Mouse (Mus musculus) cerebellum, adult 9-11 months (tissue): Measurements from ENCODE around the gene Mst1.
A peak's percentile ranks its signal among the peaks of the same experiment; 100 is the strongest.

Experiments used
- DNase-seq: peaks from one replicate; pipeline ENCODE4 v3.0.0; 2022

Gene Mst1

DNA sequence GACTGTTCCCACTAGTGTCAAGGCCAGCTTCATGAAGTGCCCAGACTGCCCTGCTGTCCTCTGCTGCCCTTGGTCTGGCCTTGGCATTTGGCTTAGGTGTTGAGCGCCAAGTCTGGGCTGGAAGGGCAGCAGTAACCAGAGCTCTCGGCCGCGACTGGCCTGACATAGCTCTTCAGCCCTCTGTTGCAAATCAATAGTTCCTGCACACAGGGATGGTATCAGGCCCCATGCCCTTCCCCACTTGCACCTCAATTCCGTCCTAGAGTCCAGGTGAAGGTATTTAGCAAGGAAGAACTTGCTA, 23.0 kb upstream of the Mst1 start:
- DNase-seq: no peak

DNA sequence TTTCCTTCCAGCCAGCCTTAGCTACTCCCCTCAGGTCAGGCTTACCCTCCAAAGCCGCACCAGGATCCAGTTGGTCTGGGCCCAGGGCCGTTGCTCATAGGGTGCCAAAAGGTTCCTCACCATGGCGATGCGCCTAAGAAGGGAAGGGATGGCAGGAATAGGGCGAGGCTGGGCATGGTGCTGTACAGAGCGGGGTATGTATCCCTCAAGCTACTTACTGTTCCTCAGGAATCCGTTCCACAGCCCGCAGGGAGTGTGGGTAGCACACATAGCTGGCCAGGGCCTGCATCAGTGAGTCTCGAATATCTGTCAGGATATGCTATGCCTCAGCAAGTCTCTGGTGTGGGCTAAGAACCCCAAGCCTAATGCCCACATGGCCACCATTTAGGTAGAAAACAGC, 21.9 kb upstream of the Mst1 start:
- no peak for DNase-seq

GRCm38 (mm10) chr9:108062142-108062541, 18.1 kb upstream of the Mst1 start:
- DNase-seq: peak; percentile 40

DNA sequence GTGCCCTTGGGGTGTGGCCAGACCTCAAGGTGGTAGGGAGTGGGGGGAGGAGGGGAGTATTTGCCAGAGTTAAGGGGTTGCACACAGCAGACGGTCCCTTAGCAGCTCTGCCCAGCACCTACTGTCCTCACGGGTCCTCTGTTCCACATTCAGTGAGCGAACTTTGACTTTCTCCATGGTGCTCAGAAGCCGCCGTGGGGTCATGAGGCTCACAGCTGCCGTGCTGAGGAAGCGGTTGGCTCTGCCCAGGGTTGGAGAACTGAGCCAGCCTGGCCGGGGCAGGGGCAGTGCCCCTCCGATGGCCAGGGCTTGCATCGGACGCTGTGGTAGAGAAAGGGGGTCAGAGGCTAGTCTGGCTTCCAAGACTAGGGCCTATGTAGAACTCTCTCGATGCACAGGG, 16.9 kb upstream of the Mst1 start:
- DNase-seq: no peak

DNA sequence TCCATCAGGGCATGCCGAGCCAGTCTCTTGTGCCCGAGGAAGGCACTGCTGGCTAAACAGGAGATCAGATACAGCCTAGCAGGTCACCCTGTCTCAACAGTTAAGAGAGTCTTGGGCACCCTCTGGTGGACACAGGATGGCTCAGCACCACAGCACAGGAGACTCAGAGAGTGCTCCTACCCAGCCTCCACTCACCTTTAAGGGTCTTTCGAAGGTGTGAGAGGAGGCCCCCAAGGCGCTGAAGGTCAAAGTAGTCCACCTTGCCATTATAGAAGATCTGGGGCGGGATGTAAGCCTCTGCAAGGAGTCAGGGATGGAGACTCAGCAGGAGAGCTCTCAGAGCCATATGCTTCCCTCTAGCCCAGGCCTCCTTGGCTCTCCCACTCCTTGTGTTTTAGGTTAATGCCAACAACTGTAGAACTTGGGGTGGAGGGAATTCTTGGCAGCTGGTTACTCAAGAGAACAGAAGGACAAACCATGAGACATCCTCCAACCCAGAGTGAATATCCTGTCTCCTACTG, 14.7 kb upstream of the Mst1 start:
- DNase-seq: peak; percentile 89

DNA sequence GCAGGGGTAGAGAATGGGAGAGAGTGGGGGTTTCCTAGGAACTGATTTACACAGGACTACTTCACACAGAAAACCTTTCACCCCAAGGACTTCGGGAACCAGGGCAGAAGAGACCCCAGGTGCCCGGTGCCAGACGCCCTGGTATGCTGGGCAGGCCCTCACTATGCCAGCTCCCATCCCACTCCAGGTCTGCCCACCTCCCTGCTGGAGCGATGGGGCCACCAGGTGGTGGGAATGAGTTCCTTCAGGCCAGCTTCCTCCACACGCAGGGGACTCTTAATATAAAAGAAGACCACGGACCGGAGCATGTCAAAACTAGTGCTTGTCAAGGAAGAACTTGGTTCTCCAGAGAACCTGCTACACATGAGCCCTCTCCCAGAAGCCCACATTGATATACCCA, 13.0 kb upstream of the Mst1 start:
- peak; percentile 64 for DNase-seq

- peak; percentile 89 for DNase-seq
These were observed 12.3 kb upstream of the Mst1 start for GRCm38 (mm10) chr9:108067900-108068299.

DNA sequence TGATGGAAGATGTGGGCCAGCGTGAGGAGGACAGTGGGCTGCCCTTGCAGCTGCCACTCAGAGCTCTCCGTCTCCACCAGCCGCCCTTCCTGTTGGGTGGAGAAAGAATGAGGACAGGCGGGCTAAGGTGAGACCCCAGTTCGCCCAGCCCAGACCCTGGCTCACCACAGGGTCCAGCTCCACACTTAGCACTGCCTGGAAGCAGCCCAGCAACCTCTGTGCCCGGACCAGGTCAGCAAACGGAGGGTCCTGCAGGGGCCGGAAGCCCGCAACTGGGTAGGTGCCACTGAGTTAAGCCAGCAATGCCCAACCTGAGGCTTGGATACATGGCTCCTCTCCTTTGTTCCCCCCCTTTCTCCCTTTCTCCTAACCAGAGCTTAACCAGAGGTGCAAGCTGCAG, 11.2 kb upstream of the Mst1 start:
- peak; percentile 67 for DNase-seq

DNA sequence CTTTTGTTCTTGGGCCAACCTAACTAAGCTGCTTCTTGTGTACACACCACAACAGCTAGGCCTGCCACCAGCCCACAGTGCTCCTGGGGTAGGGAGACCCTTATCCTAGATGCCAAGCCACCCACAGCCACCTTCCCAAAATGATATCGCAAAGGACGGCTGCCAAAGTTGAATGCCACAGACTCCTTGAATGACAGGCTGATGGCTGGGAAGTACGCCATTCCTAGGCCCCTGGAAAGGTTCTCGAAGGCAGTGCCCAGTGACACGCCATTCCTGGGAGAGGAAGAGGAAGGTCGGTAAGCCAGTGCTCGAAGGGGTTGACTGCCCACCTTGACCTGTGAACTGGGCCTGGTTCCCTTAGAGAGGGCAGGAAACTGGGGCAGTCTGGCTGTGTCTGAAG, 10.7 kb upstream of the Mst1 start:
- DNase-seq: peak; percentile 58

GRCm38 (mm10) chr9:108071801-108072200, 8.4 kb upstream of the Mst1 start:
- DNase-seq: no peak

- peak; percentile 81 for DNase-seq
These were observed 7.7 kb upstream of the Mst1 start for GRCm38 (mm10) chr9:108072481-108072924.

DNA sequence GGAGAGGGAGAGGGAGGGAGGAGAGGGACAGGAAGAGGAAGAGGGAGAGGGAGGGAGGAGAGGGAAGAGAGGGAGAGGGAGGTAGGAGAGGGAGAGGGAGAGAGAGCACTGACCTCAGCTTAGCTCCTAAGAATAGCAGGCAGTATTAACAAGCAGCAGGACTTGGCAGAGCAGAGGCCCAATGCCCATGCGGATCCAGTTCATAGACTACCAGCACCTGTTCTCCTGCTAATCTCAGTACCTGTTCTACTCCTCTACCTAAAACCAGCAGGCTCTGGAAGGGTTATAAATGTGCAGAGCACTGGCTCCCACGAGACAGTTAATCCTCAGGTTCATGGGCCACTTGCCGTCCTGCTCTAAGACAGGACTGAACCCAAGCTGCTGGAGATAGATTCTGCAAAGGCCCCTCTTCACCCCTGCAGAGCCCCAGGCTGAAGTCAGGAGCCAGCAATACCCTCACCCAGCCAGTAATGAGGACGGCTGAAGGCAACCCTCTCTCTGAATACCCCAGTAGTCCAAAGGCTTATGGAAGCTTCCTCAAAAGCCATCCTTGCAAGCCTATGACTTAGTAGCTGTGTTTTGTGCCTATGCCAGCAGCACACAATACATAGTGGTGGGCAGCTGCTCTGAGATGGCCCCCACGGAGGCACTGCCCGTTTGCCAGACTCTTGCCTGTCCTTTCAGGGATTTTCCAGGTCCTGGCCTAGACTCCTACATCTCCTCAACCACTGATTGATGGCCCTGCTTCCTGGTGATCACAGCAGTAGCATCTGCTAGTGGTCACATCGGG, 6.9 kb upstream of the Mst1 start:
- peak; percentile 96 for DNase-seq

DNA sequence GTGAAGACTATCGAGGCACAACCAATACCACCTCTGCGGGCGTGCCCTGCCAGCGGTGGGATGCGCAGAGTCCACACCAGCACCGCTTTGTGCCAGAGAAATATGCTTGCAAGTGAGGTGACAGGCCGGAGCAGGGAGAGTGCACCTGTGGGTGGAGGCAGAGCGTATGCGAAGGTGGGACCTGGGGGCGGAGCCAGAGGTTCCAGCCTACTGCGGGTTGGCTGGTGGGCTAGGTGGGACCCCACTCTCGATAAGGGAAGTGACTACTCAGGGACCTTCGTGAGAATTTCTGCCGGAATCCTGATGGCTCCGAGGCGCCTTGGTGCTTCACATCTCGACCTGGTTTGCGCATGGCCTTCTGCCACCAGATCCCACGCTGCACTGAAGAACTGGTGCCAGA, 2.3 kb downstream of the Mst1 start:
- DNase-seq: peak; percentile 67

- DNase-seq: no peak
These were observed 2.8 kb downstream of the Mst1 start, which contains the start of gene Rnf123 for GRCm38 (mm10) chr9:108082988-108083431. Rnf123 (minus strand) TSS chr9:108083346.

- DNase-seq: peak; percentile 36
These were observed 3.3 kb downstream of the Mst1 start for GRCm38 (mm10) chr9:108083561-108083960.

GRCm38 (mm10) chr9:108085261-108085660, 5.0 kb downstream of the Mst1 start:
- DNase-seq: no peak

DNA sequence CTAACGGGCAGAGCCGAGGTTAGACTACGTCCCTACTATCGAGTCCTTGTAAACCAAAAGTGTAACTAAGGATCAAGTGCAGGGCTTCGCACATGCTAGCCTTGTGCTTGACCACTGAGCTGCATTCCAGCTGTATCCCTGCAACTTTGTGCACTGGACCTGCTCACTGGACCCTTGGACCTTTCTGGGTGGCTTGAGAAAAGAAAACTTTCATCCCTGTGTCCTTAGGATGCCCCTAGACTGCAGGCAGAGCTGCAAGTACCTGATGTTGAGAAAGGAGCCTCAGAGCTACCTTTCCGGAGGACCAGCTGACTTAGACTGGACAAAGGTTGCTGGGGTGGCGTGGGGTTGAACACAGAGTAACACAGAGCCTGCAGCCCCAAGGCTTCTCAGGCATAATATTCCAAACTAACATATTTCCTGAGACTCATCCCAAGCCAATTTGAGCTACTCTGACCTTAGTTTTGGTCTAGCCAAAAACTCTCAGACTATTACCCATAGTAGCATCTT, 10.4 kb downstream of the Mst1 start:
- no peak for DNase-seq

DNA sequence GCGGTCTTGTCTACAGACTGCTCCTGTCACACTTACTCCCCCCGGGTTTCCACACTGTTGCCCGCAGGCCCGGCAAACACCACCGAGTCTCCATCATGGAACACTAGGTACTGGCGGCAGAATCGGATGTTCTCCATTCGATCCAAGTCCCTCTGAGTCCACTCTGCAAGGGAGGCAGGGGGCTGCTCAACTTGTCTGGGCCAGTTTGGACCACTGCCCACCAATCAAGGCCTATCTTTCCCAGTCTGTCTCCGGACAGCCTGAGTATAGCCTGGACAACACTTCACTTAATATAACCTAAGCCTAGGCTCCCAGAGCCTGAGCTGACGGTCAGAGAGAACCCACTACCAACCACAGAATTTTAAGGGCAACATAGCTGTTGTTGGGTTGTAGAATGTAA, 13.3 kb downstream of the Mst1 start:
- peak; percentile 66 for DNase-seq

DNA sequence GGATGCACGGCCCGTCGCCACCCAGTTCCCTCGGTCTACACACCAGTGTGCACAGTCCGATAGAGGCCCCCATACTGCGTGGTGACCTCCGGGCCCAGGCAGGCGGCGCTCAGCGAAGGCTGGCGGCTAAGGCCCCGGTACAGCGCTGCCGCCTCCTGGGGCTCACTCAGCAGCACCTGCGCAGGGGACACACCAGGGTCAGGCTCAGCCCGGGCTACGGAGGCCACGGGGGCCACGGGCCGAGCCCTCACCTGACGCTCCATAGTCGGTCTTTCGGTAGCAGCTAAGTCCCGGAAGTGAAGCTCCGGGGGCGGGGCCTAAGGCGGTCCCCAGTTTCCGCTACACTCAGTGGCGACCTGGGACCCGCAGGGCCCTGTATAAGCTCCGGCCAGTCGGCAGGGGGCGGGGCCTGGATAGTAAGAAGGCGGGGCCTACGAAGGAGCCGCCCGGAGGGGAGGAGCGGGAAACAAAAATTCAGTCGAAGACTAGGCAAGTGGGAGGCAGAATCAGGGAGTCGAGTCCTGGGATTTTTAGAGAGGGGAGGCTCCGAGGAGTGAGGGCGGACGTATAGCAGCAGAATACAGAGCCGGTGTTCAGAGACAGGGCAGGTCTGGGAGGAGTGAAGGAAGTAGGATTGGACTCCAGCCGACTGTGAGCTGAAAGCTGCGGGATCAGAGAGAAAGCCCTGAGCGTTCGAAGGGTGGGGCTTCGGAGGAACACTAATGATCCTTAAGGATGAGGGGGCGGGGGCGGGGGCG, 14.1 kb downstream of the Mst1 start, which contains the start of gene Apeh:
TSS of gene Apeh (minus strand) at position 423 of the 758 bp plus-strand sequence.
- peak; percentile 95 for DNase-seq

DNA sequence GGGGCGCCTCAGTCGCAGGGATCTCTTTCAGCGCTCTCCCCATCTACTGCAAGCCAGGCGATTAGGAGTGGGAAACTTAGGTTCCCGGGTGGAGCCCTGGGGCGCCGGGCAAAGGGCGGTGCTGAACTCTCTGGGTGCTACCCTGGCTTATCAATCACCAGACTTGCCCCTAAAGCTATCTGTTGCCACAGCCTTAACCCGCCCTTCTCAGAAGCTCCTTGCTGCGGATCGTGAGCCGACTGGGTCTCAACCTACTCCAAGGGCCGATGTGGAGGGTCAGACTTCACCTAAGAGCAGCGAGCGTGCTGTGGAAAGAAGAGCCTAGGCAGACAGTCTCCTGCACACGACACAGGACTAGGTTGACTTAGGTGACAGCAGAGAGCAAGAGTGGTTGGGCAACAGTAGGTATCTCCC, 14.8 kb downstream of the Mst1 start:
- peak; percentile 70 for DNase-seq

DNA sequence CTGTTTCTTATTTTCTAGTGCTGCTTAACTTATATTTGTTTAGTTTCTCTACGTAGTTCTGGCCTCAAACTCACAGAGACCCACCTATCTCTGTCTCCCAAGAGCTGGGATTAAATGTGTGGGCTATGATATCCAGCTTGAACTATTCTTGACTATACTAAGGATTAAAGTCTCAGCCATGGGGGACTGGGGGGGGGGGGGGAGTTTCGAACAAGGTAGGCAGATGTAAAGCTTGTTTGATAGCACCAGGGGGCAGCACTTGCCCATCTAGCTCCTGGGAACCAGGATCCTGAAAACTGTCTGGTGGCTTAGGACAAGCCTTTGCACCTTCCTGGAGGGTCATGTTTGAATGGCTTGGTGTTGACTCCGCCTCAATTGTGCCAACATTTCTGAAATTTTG, 15.3 kb downstream of the Mst1 start:
- DNase-seq: peak; percentile 79

DNA sequence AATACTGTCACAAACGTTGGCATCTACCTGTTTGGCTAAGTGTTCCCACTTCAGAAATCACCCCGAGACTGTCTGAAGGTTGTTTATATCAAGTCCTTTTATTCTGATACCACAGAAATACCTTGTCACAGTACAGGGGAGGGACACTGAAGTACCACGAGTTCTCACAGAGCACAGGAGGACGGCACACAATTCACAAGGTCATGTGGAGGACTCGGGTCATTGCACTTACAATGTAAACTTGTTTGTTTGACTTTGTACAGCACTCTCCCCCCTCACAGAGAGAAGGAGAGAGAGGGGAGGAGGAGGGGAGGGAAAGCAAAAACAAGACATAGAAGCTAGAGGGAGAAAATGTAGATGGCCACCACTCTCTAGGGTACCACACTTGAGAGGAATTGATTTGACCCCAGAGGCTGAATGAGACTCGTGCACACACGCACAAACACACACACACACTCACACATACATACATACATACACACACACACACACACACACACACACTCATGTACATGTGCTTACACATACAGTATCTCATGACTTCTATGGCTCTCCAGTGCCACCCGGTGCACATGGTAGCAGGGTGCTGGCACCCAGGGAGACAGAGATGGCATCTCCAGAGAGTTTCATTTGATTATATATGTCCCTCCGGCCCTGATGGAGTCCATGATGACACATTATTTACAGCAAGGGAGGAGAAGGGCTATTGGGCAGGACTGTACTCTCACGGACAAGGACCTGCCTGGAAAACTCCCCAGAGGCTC, 15.9 kb downstream of the Mst1 start:
- no peak for DNase-seq

DNA sequence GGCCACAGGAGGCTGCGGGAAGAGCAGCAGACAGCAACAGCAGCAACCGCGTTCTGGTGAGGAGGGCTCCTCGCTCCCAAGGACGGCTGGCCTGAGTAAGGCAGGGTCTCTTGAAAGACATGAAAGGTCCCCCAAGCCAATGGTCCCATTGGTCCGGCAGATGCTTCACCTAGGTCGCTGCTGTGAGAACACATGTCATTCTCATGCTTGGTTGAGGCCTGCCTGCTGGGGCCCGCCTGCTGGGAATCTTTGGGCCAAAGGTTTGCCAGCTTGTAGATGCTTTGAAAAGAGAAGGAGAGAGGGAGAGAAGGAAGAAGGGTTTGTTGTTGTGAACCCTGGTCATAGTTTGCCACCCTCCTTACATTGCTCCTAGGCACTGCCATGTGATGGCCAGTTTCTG, 19.4 kb downstream of the Mst1 start:
- DNase-seq: peak; percentile 73
